In genomic region chr12:103355746-103356414, GRCm38 (mm10) we compare ENCODE assay signal across 12 mouse cellular contexts. TPM values are rescaled to one million over a fixed set of nuclear protein-coding genes. Genes with fewer than 3 reads are reported as not detected.
DNase-seq lines count a peak whose midpoint lies in the region; ATAC-seq and TF ChIP-seq lines count a peak whose summit lies in the region.
"Had no signal": no experiment of that assay in that cellular context is flagged by ENCODE, and none has a peak within 500 bp of the region (broad histone marks: within the 10 kb centered on the region; RNA-seq: fewer than 3 reads in every experiment).

Asb2 (minus strand) TSS chr12:103356001.

- 38% methylated on average over 14 of the region's 14 CpGs for WGBS in heart, embryonic 13.5 days
- WGBS in hindbrain, embryonic 16.5 days: 70% methylated on average over 14 of the region's 14 CpGs

- 0 out of 2 replicates have a peak, but pooled peaks cover 4% of the 10 kb centered on the region for H3K9me3 ChIP-seq in heart, embryonic 13.5 days
- no peaks in the 10 kb centered on the region for H3K9me3 ChIP-seq in hindbrain, embryonic 16.5 days (ENCODE audit: control insufficient read depth, low read length)
- H3K9me3 ChIP-seq: embryonic facial prominence, embryonic 15.5 days; midbrain, embryonic 12.5 days had no signal

- H3K4me1 ChIP-seq in cortical plate, adult 2 months (ENCODE audit: control insufficient read depth, insufficient read depth, low read length): peaks cover 12% of the 10 kb centered on the region
- peaks cover 60% of the 10 kb centered on the region for H3K4me1 ChIP-seq in heart, embryonic 13.5 days
- H3K4me1 ChIP-seq in hindbrain, embryonic 16.5 days (ENCODE audit: control insufficient read depth, insufficient read depth, low read depth, low read length): peaks cover 3% of the 10 kb centered on the region; the same call in 1 of the 2 replicates
- H3K4me1 ChIP-seq: midbrain, embryonic 12.5 days had no signal

- DNase-seq in adrenal gland, postnatal 14 days: peak; percentile 18
- DNase-seq in adrenal gland, adult 8-10 months: no peak
- DNase-seq in lung, postnatal 10 days: peak; percentile 58
- DNase-seq in adrenal gland, adult 2 months: no peak
- DNase-seq: thymus, postnatal 25 days had no signal

- H3K27me3 ChIP-seq in heart, embryonic 13.5 days (replicated peaks): no peaks in the 10 kb centered on the region
- no peaks in the 10 kb centered on the region for H3K27me3 ChIP-seq in hindbrain, embryonic 16.5 days (replicated peaks; ENCODE audit: control insufficient read depth, insufficient read depth, low read length)
- H3K27me3 ChIP-seq: embryonic facial prominence, embryonic 15.5 days; midbrain, embryonic 12.5 days had no signal

- no peak for TF ChIP-seq POLR2A in cortical plate, adult 2 months (IDR thresholded peaks at IDR 0.05; ENCODE audit: extremely low read depth, insufficient read depth, low read length)

- peak within 1 kb of the TSS; percentile 60 for H3K4me2 ChIP-seq in heart, embryonic 13.5 days
- H3K4me2 ChIP-seq in hindbrain, embryonic 16.5 days (ENCODE audit: low read length): no peak within 1 kb of the TSS
- H3K4me2 ChIP-seq: embryonic facial prominence, embryonic 15.5 days; hindbrain, embryonic 14.5 days; midbrain, embryonic 12.5 days had no signal

- 0 out of 2 replicates have a peak within 1 kb of the TSS, but pooled peaks have one; percentile 3 for H3K27ac ChIP-seq in cortical plate, adult 2 months (ENCODE audit: insufficient read depth, low read length)
- peak within 1 kb of the TSS; percentile 92 for H3K27ac ChIP-seq in heart, embryonic 13.5 days (replicated peaks)
- H3K27ac ChIP-seq in hindbrain, embryonic 16.5 days (ENCODE audit: low read depth, low read length): no peak within 1 kb of the TSS
- H3K27ac ChIP-seq: embryonic facial prominence, embryonic 15.5 days; hindbrain, embryonic 14.5 days; midbrain, embryonic 12.5 days had no signal

- no peak within 1 kb of the TSS for H3K4me3 ChIP-seq in cortical plate, adult 2 months (ENCODE audit: insufficient read depth, low read length)
- peak within 1 kb of the TSS; percentile 39 for H3K4me3 ChIP-seq in heart, embryonic 13.5 days
- H3K4me3 ChIP-seq in hindbrain, embryonic 16.5 days (ENCODE audit: low read length): no peak within 1 kb of the TSS
- H3K4me3 ChIP-seq: embryonic facial prominence, embryonic 15.5 days; midbrain, embryonic 12.5 days had no signal

- no peak for ATAC-seq in heart, embryonic 13.5 days (ENCODE audit: extremely low read depth, insufficient number of reproducible peaks, low FRiP score, low TSS enrichment)
- ATAC-seq in megakaryocyte, adult 5-6 weeks (ENCODE audit: poor library complexity, severe bottlenecking): no peak
- no peak for ATAC-seq in hindbrain, embryonic 16.5 days

- peak within 1 kb of the TSS; percentile 77 for H3K9ac ChIP-seq in heart, embryonic 13.5 days
- no peak within 1 kb of the TSS for H3K9ac ChIP-seq in hindbrain, embryonic 16.5 days (ENCODE audit: low read depth, low read length)
- H3K9ac ChIP-seq: embryonic facial prominence, embryonic 15.5 days; hindbrain, embryonic 14.5 days; midbrain, embryonic 12.5 days had no signal

- TF ChIP-seq CTCF in cortical plate, adult 2 months (IDR thresholded peaks at IDR 0.05; ENCODE audit: extremely low read depth, insufficient read depth, low read length): no peak

- H3K36me3 ChIP-seq in heart, embryonic 13.5 days: peaks cover 10% of the 10 kb centered on the region
- H3K36me3 ChIP-seq in hindbrain, embryonic 16.5 days (ENCODE audit: control insufficient read depth, insufficient read depth, low read length): no peaks in the 10 kb centered on the region
- H3K36me3 ChIP-seq: embryonic facial prominence, embryonic 15.5 days; midbrain, embryonic 12.5 days had no signal

RNA-seq across cellular contexts. Expression of gene Asb2, which starts in this region (rescaled TPM):
- total RNA-seq in adrenal gland, postnatal 14 days (2021): 1.1 and 2.2 TPM in 2 replicates
- total RNA-seq in adrenal gland, adult 8-10 months (2022): 1 to 10 TPM in 1 of 4 experiments, under 1 TPM in 3; 0.74 to 1.5 (median 0.83) TPM
- polyA plus RNA-seq in cortical plate, adult 2 months (2012; rRNA removed): 3.2 and 4.1 TPM in 2 replicates
- 164 and 183 TPM in 2 replicates for polyA plus RNA-seq in heart, embryonic 13.5 days (2015; fragmentation: Nextera tagmentation; extraction: Ambion mirVana)
- 1 to 10 TPM; 1.2 to 2.0 TPM for total RNA-seq in adrenal gland, adult 2 months (2021)
- polyA plus RNA-seq in adrenal gland, adult 2 months (2012; rRNA removed): 6.3 and 8.2 TPM in 2 replicates
- total RNA-seq in megakaryocyte, adult 5-6 weeks (2015): 0.11 and 0.27 TPM in 2 replicates
- total RNA-seq in megakaryocyte, adult 5-6 weeks (2017): 0.33 TPM in 1 of 2 replicates, not detected in the other
- polyA plus RNA-seq in hindbrain, embryonic 16.5 days (2015; fragmentation: Nextera tagmentation; extraction: Ambion mirVana): 1.4 and 2.1 TPM in 2 replicates

Comparison
In these comparisons a context has a peak if more than half of its experiments do, and no peak if none do; other contexts are left out.
1. RNA of gene Asb2 (polyA plus RNA-seq): 164 to 183 TPM in heart, embryonic 13.5 days; 6.3 to 8.2 TPM in adrenal gland, adult 2 months, 3.2 to 4.1 TPM in cortical plate, adult 2 months and 1.4 to 2.1 TPM in hindbrain, embryonic 16.5 days; every median in the first group is over 10 times any median in the second.
2. DNase-seq: peak in adrenal gland, postnatal 14 days (single experiment) and lung, postnatal 10 days (single experiment); none in adrenal gland, adult 8-10 months (single experiment) and adrenal gland, adult 2 months (single experiment).